Mouse (Mus musculus) midbrain, embryonic 11.5 days (tissue): ENCODE measurements around the gene Lasp1. TPM values are rescaled to one million over a fixed set of nuclear protein-coding genes. Genes with fewer than 3 reads are reported as not detected.
A peak's percentile ranks its signal among the peaks of the same experiment; 100 is the strongest.

Source experiments
- ATAC-seq: fragments of 200-750 bp; cut with Nextera tagmentation; 2 replicates; pipeline ENCODE4 v1.8.0; 2017; ENCODE audit warnings: moderate TSS enrichment, moderate library complexity; ENCODE audit not compliant: low FRiP score
- DNase-seq: peaks from one replicate; pipeline ENCODE4 v3.0.0; 2015; ENCODE audit warnings: low spot score; ENCODE audit errors: missing footprints
- H3K27ac ChIP-seq: fragments of 300-500 bp; sonication (generic); 2 replicates; pipeline ENCODE4 v1.5.1; 2014; ENCODE audit warnings: low read depth, low read length
- H3K27me3 ChIP-seq: fragments of 300-500 bp; sonication (generic); 2 replicates; pipeline ENCODE4 v1.6.1; 2014; ENCODE audit warnings: mild to moderate bottlenecking, low read length, moderate library complexity, mixed read lengths; ENCODE audit not compliant: control insufficient read depth, insufficient read depth
- H3K36me3 ChIP-seq: fragments of 300-500 bp; sonication (generic); 2 replicates; pipeline ENCODE4 v1.6.1; 2014; ENCODE audit warnings: mild to moderate bottlenecking, low read length, moderate library complexity, mixed read lengths; ENCODE audit not compliant: control insufficient read depth, insufficient read depth
- H3K4me1 ChIP-seq: fragments of 300-500 bp; sonication (generic); 2 replicates; pipeline ENCODE4 v1.6.1; 2014; ENCODE audit warnings: low read length; ENCODE audit not compliant: control insufficient read depth, insufficient read depth
- H3K4me2 ChIP-seq: fragments of 300-500 bp; sonication (generic); 2 replicates; pipeline ENCODE4 v1.6.1; 2014; ENCODE audit warnings: mild to moderate bottlenecking, moderate library complexity
- H3K4me3 ChIP-seq: fragments of 300-500 bp; sonication (generic); 2 replicates; pipeline ENCODE4 v1.5.1; 2014; ENCODE audit warnings: low read depth, low read length
- H3K9ac ChIP-seq: fragments of 300-500 bp; sonication (generic); 2 replicates; pipeline ENCODE4 v1.6.1; 2014; ENCODE audit warnings: low read length
- H3K9me3 ChIP-seq: fragments of 300-500 bp; sonication (generic); 2 replicates; pipeline ENCODE4 v1.6.1; 2016; ENCODE audit warnings: low read length; ENCODE audit not compliant: control insufficient read depth
- WGBS: fragments of 180-500 bp; shearing (Covaris S2); extraction: QIAGEN DNeasy Blood & Tissue Kit; methylation state at CpG from one replicate; pipeline ENCODE4 v1.1.7; 2014; 5-methylcytosine and 5-hydroxymethylcytosine counted together
- polyA plus RNA-seq: library from polyadenylated mRNA; unstranded; fragments of >200 nt; fragmentation: Nextera tagmentation; extraction: Ambion mirVana; gene quantifications from 2 replicates; pipeline ENCODE4 v1.2.1, GENCODE M21; 2014

The Lasp1 gene
- polyA plus RNA-seq, 1 experiment from 2014 or later: 59.2 TPM

DNA sequence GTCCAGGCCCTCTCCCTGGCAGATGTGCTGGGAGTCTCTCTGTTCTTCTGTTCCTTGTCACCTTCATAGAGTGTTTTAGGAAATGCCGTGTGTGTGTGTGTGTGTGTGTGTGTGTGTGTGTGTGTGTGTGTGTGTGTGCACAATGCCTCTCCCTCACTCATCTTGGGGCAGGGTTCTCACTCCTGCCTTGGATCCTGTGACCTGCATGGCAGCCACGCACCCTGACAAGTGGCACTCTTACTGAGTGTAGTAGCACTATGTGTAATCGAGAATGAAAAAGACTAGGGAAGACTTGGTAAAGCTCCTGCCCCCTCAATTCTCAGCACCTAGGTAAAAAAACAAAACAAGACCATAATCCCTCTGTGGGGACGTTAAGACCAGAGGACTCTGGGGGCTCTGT is 20.3 kb downstream of the Lasp1 start:
- Histone ChIP-seq H3K27me3 (no peaks in the 10 kb centered on the region), H3K36me3 (no peaks in the 10 kb centered on the region), H3K4me1 (peaks cover 41% of the 10 kb centered on the region), H3K9me3 (no peaks in the 10 kb centered on the region), H3K9ac (peak overlapping the region; percentile 58), H3K27ac (peak overlapping the region; percentile 80; the same call in 1 of the 2 replicates), H3K4me2 (no peak overlapping the region), H3K4me3 (no peak overlapping the region)
- no peak for ATAC-seq
- WGBS: 42% methylated on average over 4 of the region's 4 CpGs
- DNase-seq: peak; percentile 75

DNA sequence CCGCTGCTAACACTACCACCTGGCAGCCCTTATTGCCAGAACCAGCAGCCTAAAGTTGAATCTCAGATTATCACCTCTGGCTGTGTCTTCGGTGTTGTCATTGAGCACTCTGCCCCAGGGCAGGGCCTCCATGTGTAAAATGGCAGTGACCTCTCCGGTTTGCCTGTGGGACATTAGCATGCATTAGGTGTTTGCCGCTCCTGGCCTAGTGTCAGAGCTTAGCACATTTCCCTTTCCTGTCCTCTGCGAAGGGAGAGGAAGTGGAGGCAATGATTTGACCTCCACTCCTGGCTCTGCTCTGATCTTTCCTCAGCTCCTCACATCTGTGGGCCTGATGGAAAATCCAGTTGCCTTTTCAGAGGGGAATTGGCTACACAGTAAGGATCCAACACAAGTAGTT is 21.1 kb downstream of the Lasp1 start:
- H3K4me2 ChIP-seq: no peak overlapping the region
- no peak overlapping the region for H3K9ac ChIP-seq
- H3K27ac ChIP-seq: no peak overlapping the region
- no peak for DNase-seq
- no peak overlapping the region for H3K4me3 ChIP-seq
- no peak for ATAC-seq
- H3K4me1 ChIP-seq: peaks cover 40% of the 10 kb centered on the region
- no peaks in the 10 kb centered on the region for H3K9me3 ChIP-seq
- H3K36me3 ChIP-seq: no peaks in the 10 kb centered on the region
- 77% methylated on average over 5 of the region's 5 CpGs for whole genome bisulfite sequencing
- H3K27me3 ChIP-seq: no peaks in the 10 kb centered on the region

DNA sequence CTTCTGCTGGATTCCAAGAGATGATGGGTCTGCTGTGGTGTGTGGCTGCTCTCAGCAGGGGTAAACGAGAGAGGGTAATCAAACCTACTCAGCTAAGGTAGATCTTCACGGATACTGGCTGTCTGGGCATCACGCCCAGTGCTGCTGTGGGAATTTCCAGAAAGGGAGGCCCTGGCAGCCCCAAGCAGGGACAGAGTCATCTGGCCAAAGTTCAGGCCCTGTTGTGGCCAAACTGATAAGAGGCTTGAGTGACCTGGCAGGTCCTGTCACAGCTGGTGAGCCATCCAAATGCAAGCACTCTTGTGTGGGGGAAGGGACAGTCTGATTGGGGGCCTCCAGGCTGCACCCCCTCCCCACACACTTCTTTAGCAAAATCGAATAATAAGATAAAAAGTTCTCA is 22.0 kb downstream of the Lasp1 start:
- ATAC-seq (no peak), DNase-seq (no peak)
- Histone ChIP-seq H3K9me3 (no peaks in the 10 kb centered on the region), H3K4me2 (no peak overlapping the region), H3K27ac (no peak overlapping the region), H3K36me3 (0 out of 2 replicates have a peak, but pooled peaks cover 3% of the 10 kb centered on the region), H3K4me1 (peaks cover 32% of the 10 kb centered on the region), H3K9ac (no peak overlapping the region), H3K27me3 (no peaks in the 10 kb centered on the region), H3K4me3 (no peak overlapping the region)
- 65% methylated on average over 4 of the region's 4 CpGs for whole genome bisulfite sequencing

DNA sequence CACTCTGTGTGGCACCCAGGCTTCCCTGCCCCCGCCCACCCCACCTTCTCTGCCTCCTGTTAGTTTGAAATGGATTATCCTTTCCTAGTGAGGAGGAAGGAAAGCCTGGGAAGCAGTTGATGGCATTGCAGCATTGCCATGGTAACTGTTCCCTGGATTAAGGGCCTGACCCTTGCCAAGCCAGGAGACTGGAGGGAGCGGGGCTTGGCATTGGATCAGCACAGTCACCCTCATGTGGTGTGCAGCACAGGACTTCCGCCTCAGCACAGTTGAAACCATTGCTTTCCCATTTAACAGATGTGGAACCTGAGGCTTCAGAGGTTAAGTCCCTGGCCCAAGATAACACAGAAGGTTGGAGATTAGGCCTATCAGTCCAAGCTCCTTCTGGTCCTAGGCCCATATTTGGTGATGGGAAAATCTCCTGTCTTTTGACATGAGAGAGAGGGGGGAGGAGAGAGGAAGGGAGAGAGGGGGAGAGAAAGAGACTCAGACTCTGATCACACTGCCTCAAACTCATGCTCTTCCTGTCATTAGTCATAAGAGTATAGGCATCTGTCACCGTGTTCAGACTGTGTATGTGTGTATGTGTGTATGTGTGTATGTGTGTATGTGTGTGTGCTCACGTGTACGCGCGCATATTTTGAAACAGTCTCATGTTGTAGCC is 22.7 kb downstream of the Lasp1 start:
- Histone ChIP-seq H3K36me3 (0 out of 2 replicates have a peak, but pooled peaks cover 3% of the 10 kb centered on the region), H3K9me3 (no peaks in the 10 kb centered on the region), H3K27ac (no peak overlapping the region), H3K4me3 (no peak overlapping the region), H3K4me2 (no peak overlapping the region), H3K9ac (no peak overlapping the region), H3K27me3 (no peaks in the 10 kb centered on the region), H3K4me1 (peaks cover 28% of the 10 kb centered on the region)
- no peak for ATAC-seq
- no peak for DNase-seq
- WGBS: 86% methylated on average over 8 of the region's 8 CpGs

DNA sequence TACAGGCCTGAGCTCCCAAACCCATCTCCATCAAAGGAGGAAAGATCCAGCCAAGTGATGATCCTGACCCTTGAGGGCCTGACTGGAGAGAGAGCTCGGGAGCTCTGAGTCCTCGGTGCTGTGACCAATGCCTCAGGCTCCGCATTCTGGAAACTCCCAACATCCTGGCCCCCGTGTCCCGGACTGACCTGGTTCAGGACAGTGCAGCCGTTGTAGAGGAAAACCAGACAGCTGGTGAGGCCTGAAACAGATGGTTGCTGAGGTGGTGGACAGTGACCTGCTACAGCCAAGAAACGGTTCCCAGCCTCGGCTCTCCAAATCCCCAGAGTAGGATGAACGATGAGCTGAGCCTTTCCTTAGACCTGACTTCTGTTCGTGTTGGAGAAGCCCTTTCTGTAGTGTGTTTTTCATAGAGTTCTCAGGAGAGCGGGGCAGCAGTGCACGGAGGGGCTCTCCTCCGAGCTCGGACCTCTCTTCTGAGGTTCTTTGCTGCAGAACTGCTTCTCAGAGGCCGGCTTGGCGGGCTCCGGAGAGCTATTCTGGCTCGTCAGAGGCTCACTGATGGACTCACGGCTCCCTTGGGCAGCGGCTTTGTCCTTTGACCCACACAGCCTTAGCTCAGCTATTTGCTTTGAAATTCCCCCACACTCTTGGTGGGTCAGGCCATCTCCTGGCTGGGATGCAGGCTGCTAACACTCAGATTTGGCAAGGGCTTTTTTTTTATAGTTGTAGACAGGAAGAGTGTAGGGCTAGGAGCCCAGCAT is 24.2 kb downstream of the Lasp1 start:
- Histone ChIP-seq H3K4me2 (no peak overlapping the region), H3K9me3 (no peaks in the 10 kb centered on the region), H3K4me3 (no peak overlapping the region), H3K9ac (no peak overlapping the region), H3K36me3 (0 out of 2 replicates have a peak, but pooled peaks cover 3% of the 10 kb centered on the region), H3K27ac (0 out of 2 replicates have a peak overlapping the region, but pooled peaks have one; percentile 5), H3K4me1 (peaks cover 15% of the 10 kb centered on the region), H3K27me3 (no peaks in the 10 kb centered on the region)
- ATAC-seq (no peak), DNase-seq (no peak)
- WGBS: 74% methylated on average over 20 of the region's 20 CpGs

DNA sequence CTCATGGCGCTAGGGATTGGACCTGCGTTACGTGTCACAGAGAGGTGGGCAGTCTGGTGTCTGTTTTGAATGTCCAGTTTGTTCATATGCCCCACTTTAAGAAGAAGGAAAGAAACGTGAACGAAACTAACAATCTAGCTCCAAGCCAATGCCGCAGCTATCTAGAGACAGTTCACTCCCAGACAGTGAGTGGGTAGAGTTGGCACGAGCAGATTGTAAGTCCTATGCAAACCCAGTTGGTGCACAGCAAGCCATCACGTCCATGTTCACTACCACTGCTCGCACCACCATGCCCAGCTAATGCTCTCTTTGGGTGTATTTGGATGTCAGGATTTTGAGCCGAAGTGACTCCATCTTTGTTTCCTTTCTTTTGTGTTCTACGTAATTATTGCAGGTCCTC is 25.4 kb downstream of the Lasp1 start:
- Histone ChIP-seq H3K4me3 (no peak overlapping the region), H3K27me3 (no peaks in the 10 kb centered on the region), H3K9ac (no peak overlapping the region), H3K36me3 (0 out of 2 replicates have a peak, but pooled peaks cover 3% of the 10 kb centered on the region), H3K4me2 (no peak overlapping the region), H3K9me3 (no peaks in the 10 kb centered on the region), H3K4me1 (peaks cover 4% of the 10 kb centered on the region; the same call in 1 of the 2 replicates), H3K27ac (no peak overlapping the region)
- WGBS: 96% methylated on average over 11 of the region's 11 CpGs
- ATAC-seq: no peak
- DNase-seq: no peak

DNA sequence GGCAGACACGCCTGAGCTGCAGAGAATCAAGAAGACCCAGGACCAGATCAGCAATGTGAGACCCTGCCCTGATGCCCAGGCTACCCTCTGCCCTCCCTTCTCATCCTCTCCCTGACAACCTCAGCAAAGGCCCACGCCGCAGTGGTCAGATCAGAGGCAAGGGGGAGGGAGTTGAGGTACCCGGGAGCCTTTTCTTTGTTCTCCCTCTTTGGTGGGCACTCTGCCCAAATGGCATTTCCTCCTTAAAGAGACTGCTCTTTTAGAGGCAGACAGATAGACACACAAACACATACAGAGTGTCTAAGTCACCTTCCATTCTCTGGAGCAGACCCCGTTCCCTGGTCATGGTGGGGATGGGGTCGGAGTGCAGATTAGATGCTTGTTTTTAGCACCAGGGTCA is 26.1 kb downstream of the Lasp1 start:
- Histone ChIP-seq H3K36me3 (0 out of 2 replicates have a peak, but pooled peaks cover 3% of the 10 kb centered on the region), H3K9me3 (no peaks in the 10 kb centered on the region), H3K4me1 (peaks cover 4% of the 10 kb centered on the region; the same call in 1 of the 2 replicates), H3K27ac (no peak overlapping the region), H3K9ac (no peak overlapping the region), H3K4me2 (no peak overlapping the region), H3K27me3 (no peaks in the 10 kb centered on the region), H3K4me3 (no peak overlapping the region)
- ATAC-seq: no peak
- 88% methylated on average over 6 of the region's 6 CpGs for WGBS
- no peak for DNase-seq

DNA sequence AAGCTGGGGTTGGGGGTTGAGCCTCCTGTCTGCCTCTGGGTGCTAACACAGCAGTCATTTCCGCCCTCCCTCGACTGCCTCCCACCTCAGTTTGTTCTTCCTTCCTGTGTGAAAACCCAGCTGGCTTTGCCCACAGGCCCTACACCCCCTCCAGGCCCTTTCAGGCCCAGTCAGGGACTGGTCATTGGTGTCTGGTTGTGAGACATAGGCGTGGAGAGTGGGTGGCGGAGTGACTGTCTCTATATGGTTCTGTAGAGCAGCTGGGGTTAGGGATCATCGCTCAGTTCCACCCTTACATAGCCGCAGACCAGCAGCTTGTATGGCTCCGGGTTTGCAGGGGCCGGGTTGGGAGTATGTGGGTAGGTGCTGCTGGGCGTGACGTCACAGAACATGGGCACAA is 26.5 kb downstream of the Lasp1 start:
- DNase-seq (no peak), ATAC-seq (no peak)
- Histone ChIP-seq H3K9ac (no peak overlapping the region), H3K36me3 (0 out of 2 replicates have a peak, but pooled peaks cover 3% of the 10 kb centered on the region), H3K27me3 (no peaks in the 10 kb centered on the region), H3K27ac (no peak overlapping the region), H3K4me2 (no peak overlapping the region), H3K4me3 (no peak overlapping the region), H3K9me3 (no peaks in the 10 kb centered on the region), H3K4me1 (peaks cover 4% of the 10 kb centered on the region; the same call in 1 of the 2 replicates)
- WGBS: 88% methylated on average over 10 of the region's 10 CpGs

DNA sequence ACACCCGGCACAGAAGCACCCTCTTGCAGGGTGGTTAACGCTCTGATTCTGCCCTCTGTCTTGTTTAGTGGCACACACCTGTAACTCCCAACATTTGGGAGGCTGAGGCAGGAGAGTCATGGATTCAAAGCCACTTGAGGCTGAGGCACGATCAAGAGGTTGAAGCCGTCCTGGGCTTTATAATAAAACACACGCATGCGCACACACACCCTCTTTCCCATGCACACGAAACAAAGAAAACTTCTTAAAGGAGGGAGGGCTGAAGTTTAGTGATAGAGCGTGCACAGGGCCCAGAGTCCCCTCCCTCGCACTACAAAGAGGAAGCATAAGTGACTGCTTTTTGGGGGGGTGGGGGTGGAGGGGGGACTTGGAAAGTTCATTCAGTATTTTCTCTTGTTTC is 27.2 kb downstream of the Lasp1 start:
- no peaks in the 10 kb centered on the region for H3K27me3 ChIP-seq
- H3K4me2 ChIP-seq: no peak overlapping the region
- H3K27ac ChIP-seq: no peak overlapping the region
- peaks cover 4% of the 10 kb centered on the region; the same call in 1 of the 2 replicates for H3K4me1 ChIP-seq
- no peak overlapping the region for H3K9ac ChIP-seq
- WGBS: 86% methylated on average over 9 of the region's 9 CpGs
- H3K4me3 ChIP-seq: no peak overlapping the region
- DNase-seq (no peak), ATAC-seq (no peak)
- H3K9me3 ChIP-seq: no peaks in the 10 kb centered on the region
- 0 out of 2 replicates have a peak, but pooled peaks cover 3% of the 10 kb centered on the region for H3K36me3 ChIP-seq
